ENCODE assay signal across 8 mouse cellular contexts in genomic region chr6:5383336-5384177, GRCm38 (mm10). TPM values are rescaled to one million over a fixed set of nuclear protein-coding genes. Genes with fewer than 3 reads are reported as not detected.
DNase-seq lines count a peak whose midpoint lies in the region; ATAC-seq lines count a peak whose summit lies in the region.

TSS of gene Asb4 (plus strand) at chr6:5383386.

- H3K27ac ChIP-seq in forebrain, embryonic 15.5 days (replicated peaks): peak within 1 kb of the TSS; percentile 79
- no peak within 1 kb of the TSS for H3K27ac ChIP-seq in liver, embryonic 15.5 days (replicated peaks)

- intact Hi-C loops in gastrocnemius, postnatal 36 days (cut with DNase I): loop anchor here (5.0 kb wide), 3 partner anchors 86 to 271 kb away; partner anchors contain the start of genes Pon2 and Pon3

- no peak for DNase-seq in gastrocnemius, postnatal 4 days (ENCODE audit: low spot score in 2 of 2)
- DNase-seq in gastrocnemius, postnatal 36 days: no peak
- DNase-seq in R1 (ENCODE audit: low read depth, low spot score): peak; percentile 55
- DNase-seq in splenic B cell, adult 2 months (ENCODE audit: low read depth, low spot score): peak; percentile 8
- DNase-seq in urinary bladder, postnatal 36 days (ENCODE audit: low spot score in 2 of 2): no peak
- DNase-seq in cerebellum, adult 18-20 months: no peak

- H3K4me2 ChIP-seq in forebrain, embryonic 15.5 days (replicated peaks): peak within 1 kb of the TSS; percentile 41
- H3K4me2 ChIP-seq in liver, embryonic 15.5 days: peak within 1 kb of the TSS; percentile 62

- H3K36me3 ChIP-seq in forebrain, embryonic 15.5 days: no peaks in the 10 kb centered on the region
- H3K36me3 ChIP-seq in liver, embryonic 15.5 days (replicated peaks): no peaks in the 10 kb centered on the region
- no peaks in the 10 kb centered on the region for H3K36me3 ChIP-seq in splenic B cell, adult 2 months (ENCODE audit: control insufficient read depth, insufficient read depth, low read length, poor library complexity, severe bottlenecking)

- ATAC-seq in forebrain, embryonic 15.5 days (replicated peaks): peak; percentile 39
- no peak for ATAC-seq in liver, embryonic 15.5 days (ENCODE audit: insufficient read depth)

- H3K4me1 ChIP-seq in forebrain, embryonic 15.5 days: peaks cover 50% of the 10 kb centered on the region
- H3K4me1 ChIP-seq in liver, embryonic 15.5 days (replicated peaks): peaks cover 42% of the 10 kb centered on the region

- 4% methylated on average over 19 of the region's 19 CpGs for WGBS in forebrain, embryonic 15.5 days
- 10% methylated on average over 19 of the region's 19 CpGs for WGBS in liver, embryonic 15.5 days (ENCODE audit: insufficient replicate concordance)

- H3K27me3 ChIP-seq in forebrain, embryonic 15.5 days: no peaks in the 10 kb centered on the region
- H3K27me3 ChIP-seq in liver, embryonic 15.5 days: peaks cover 27% of the 10 kb centered on the region
- no peaks in the 10 kb centered on the region for H3K27me3 ChIP-seq in splenic B cell, adult 2 months (ENCODE audit: control insufficient read depth, insufficient read depth, low read length, poor library complexity, severe bottlenecking)

- H3K9me3 ChIP-seq in forebrain, embryonic 15.5 days: no peaks in the 10 kb centered on the region
- no peaks in the 10 kb centered on the region for H3K9me3 ChIP-seq in liver, embryonic 15.5 days (replicated peaks)

- H3K4me3 ChIP-seq in forebrain, embryonic 15.5 days: peak within 1 kb of the TSS; percentile 32
- peak within 1 kb of the TSS; percentile 38 for H3K4me3 ChIP-seq in liver, embryonic 15.5 days (replicated peaks)

- H3K9ac ChIP-seq in forebrain, embryonic 15.5 days (replicated peaks): peak within 1 kb of the TSS; percentile 26
- H3K9ac ChIP-seq in liver, embryonic 15.5 days: peak within 1 kb of the TSS; percentile 20; the same call in 1 of the 2 replicates

RNA-seq across cellular contexts. Expression of gene Asb4, which starts in this region (rescaled TPM):
- total RNA-seq in gastrocnemius, postnatal 4 days (2021): 10 to 100 TPM; 17.1 to 19.7 TPM
- total RNA-seq in gastrocnemius, postnatal 36 days (2021): 10 to 100 TPM in 1 of 2 experiments, 1 to 10 TPM in 1; 9.4 to 10.9 TPM
- 14.2 and 15.9 TPM in 2 replicates for polyA plus RNA-seq in forebrain, embryonic 15.5 days (2015; fragmentation: Nextera tagmentation; extraction: Ambion mirVana)
- polyA plus RNA-seq in liver, embryonic 15.5 days (2015; fragmentation: Nextera tagmentation; extraction: Ambion mirVana): 4.5 and 4.7 TPM in 2 replicates

Comparison
In these comparisons a context has a peak if more than half of its experiments do, and no peak if none do; other contexts are left out.
1. DNase-seq: peak in R1 (single experiment) and splenic B cell, adult 2 months (single experiment); none in gastrocnemius, postnatal 4 days (0 of 2), gastrocnemius, postnatal 36 days (0 of 2), urinary bladder, postnatal 36 days (0 of 2) and cerebellum, adult 18-20 months (0 of 2).